Mouse (Mus musculus): ENCODE measurements around the gene Mpzl3. TPM values are rescaled to one million over a fixed set of nuclear protein-coding genes. Genes with fewer than 3 reads are reported as not detected.

Mpzl3 gene
- polyA plus RNA-seq, 1 experiment from 2014 or later, result 1.4 TPM

DNA sequence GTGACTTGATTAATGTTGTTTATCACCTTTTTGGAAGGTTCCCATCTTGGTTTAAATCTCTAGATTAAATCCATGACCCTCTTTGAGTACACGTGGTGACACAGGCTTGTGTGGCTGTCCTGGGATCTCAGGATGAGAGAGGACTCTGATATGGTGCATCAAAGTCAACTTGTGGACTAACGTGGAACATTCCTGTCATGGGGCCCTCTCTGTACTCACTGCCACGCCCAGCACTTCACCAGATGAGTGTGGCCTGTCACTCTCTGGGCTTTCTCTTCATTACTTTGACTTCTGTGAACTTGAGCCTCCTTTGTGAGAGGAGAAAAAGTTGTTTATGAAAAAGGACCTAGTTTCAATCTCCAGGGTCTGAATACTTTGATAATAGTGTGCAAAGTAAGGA, 16.8 kb downstream of the Mpzl3 start:
- no peak for DNase-seq
- Histone ChIP-seq H3K36me3 (replicated peaks; ENCODE audit: insufficient read depth, low read length) (no peaks in the 10 kb centered on the region), H3K27ac (ENCODE audit: low read depth) (no peak overlapping the region), H3K4me2 (ENCODE audit: low read depth, low read length) (no peak overlapping the region), H3K4me1 (ENCODE audit: insufficient read depth) (no peaks in the 10 kb centered on the region), H3K9me3 (ENCODE audit: low read length) (no peaks in the 10 kb centered on the region), H3K27me3 (ENCODE audit: insufficient read depth, low read length) (no peaks in the 10 kb centered on the region), H3K4me3 (ENCODE audit: low read depth, low read length) (no peak overlapping the region), H3K9ac (replicated peaks) (no peak overlapping the region)
- 57% methylated on average over 3 of the region's 3 CpGs for WGBS (ENCODE audit: insufficient replicate concordance)
- ATAC-seq, result no peak
- TF ChIP-seq CTCF (IDR thresholded peaks at IDR 0.05; ENCODE audit: low read depth), result no peak
- TF ChIP-seq EP300 (IDR thresholded peaks at IDR 0.05; ENCODE audit: low read depth), result no peak

DNA sequence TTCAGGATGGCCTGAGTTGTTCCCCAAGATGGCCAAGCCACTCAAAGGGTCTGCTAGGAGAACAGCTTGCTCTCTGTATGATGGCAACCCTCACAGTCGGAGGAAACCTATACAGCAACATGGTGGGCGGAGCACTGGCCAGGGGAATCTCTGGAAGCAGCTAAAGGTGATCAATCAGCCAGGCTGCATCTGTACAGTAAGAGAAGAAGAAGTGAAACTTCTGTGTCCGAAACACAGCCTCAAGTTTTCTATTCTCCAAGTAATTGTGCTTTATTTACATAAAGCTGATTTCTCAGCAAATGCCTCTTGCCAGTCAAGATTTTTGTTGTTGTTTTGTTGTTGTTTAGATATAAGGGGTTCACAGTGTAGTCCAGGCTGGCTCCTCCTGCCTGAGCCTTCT, 22.9 kb downstream of the Mpzl3 start:
- TF ChIP-seq CTCF (IDR thresholded peaks at IDR 0.05; ENCODE audit: low read depth) (no peak), EP300 (IDR thresholded peaks at IDR 0.05; ENCODE audit: low read depth) (no peak)
- Histone ChIP-seq H3K9me3 (ENCODE audit: low read length) (no peaks in the 10 kb centered on the region), H3K4me3 (ENCODE audit: low read depth, low read length) (no peak overlapping the region), H3K27ac (ENCODE audit: low read depth) (no peak overlapping the region), H3K36me3 (replicated peaks; ENCODE audit: insufficient read depth, low read length) (no peaks in the 10 kb centered on the region), H3K27me3 (ENCODE audit: insufficient read depth, low read length) (no peaks in the 10 kb centered on the region), H3K4me2 (ENCODE audit: low read depth, low read length) (no peak overlapping the region), H3K9ac (replicated peaks) (no peak overlapping the region), H3K4me1 (ENCODE audit: insufficient read depth) (no peaks in the 10 kb centered on the region; the same call in 1 of the 2 replicates)
- ATAC-seq (no peak), DNase-seq (no peak)
- 45% methylated on average over 3 of the region's 3 CpGs for WGBS (ENCODE audit: insufficient replicate concordance)

DNA sequence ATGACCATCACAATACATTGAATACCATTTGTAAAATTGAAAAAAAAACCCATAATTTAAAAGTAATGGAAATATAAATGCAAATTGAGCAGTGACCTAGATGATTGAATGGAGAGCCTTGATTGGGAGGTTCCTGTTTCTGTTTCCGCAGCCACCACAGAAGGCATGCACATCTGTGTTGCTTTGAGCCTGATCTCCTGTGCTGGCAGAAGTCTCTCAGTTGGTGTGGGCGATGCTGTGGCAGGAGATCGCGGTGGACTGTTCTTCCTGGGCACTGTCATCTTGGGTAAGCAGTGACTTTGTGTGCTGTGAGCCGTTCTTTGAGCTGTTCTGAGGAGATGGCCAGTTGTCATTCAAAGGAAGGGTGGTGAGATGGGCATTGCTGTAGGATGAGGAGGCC, 24.0 kb downstream of the Mpzl3 start, which contains the start of gene Jaml:
Jaml (plus strand) TSS at position 173 of the 400 bp plus-strand sequence.
- DNase-seq, result peak; percentile 20
- Histone ChIP-seq H3K36me3 (replicated peaks; ENCODE audit: insufficient read depth, low read length) (no peaks in the 10 kb centered on the region), H3K4me3 (ENCODE audit: low read depth, low read length) (no peak within 1 kb of the TSS), H3K27ac (ENCODE audit: low read depth) (no peak within 1 kb of the TSS), H3K9ac (replicated peaks) (no peak within 1 kb of the TSS), H3K9me3 (ENCODE audit: low read length) (no peaks in the 10 kb centered on the region), H3K4me2 (ENCODE audit: low read depth, low read length) (no peak within 1 kb of the TSS; the same call in 1 of the 2 replicates), H3K4me1 (ENCODE audit: insufficient read depth) (no peaks in the 10 kb centered on the region; the same call in 1 of the 2 replicates), H3K27me3 (ENCODE audit: insufficient read depth, low read length) (no peaks in the 10 kb centered on the region)
- WGBS (ENCODE audit: insufficient replicate concordance), result 31% methylated on average over 5 of the region's 5 CpGs
- ATAC-seq, result no peak
- TF ChIP-seq EP300 (IDR thresholded peaks at IDR 0.05; ENCODE audit: low read depth) (no peak), CTCF (IDR thresholded peaks at IDR 0.05; ENCODE audit: low read depth) (no peak)

DNA sequence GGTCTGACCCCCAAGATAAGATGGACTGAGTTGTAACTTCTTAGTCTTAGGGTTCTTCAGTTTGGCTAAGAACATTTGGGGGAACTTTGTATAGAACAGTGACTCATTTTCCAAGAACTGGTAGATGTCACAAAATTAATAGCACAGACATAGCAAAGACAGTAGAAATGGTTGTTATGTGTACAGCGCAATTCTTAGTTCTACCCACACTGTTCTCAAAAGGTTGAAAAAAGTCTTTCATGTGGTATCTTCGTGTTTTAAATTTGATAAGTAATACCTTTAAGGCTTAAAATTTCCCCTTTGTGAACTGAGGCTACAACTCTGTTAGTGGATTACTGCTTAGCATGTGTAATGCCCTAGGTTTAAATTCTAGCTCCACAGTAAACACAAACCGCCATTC, 28.1 kb downstream of the Mpzl3 start:
- Histone ChIP-seq H3K36me3 (replicated peaks; ENCODE audit: insufficient read depth, low read length) (no peaks in the 10 kb centered on the region), H3K4me1 (ENCODE audit: insufficient read depth) (peaks cover 13% of the 10 kb centered on the region), H3K9ac (replicated peaks) (no peak overlapping the region), H3K27ac (ENCODE audit: low read depth) (no peak overlapping the region), H3K4me3 (ENCODE audit: low read depth, low read length) (no peak overlapping the region), H3K9me3 (ENCODE audit: low read length) (no peaks in the 10 kb centered on the region), H3K4me2 (ENCODE audit: low read depth, low read length) (no peak overlapping the region), H3K27me3 (ENCODE audit: insufficient read depth, low read length) (no peaks in the 10 kb centered on the region)
- ATAC-seq, result no peak
- 80% methylated on average over 3 of the region's 3 CpGs for WGBS (ENCODE audit: insufficient replicate concordance)
- no peak for DNase-seq
- TF ChIP-seq CTCF (IDR thresholded peaks at IDR 0.05; ENCODE audit: low read depth) (no peak), EP300 (IDR thresholded peaks at IDR 0.05; ENCODE audit: low read depth) (no peak)

DNA sequence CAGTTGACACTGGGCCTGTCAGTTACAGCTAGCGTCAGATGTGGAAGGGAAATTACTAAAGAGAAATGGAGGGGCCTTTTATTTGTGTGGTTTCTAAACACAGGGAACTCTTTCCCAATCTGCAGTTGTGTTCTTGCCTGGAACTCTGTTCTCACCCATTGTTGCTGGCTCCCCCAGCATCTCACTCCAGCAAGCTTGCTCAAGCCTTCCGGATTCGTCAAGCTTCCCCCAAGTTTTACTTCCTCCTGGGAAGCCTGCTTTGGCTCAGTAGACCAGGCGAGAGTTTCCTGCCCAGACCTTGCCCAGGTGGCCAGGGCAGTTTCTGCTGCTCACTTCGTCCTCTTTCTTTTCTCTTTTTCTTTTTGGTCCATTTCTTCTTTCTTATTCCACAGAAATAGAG, 29.6 kb downstream of the Mpzl3 start:
- DNase-seq (peak; percentile 21), ATAC-seq (no peak)
- Histone ChIP-seq H3K27me3 (ENCODE audit: insufficient read depth, low read length) (no peaks in the 10 kb centered on the region), H3K4me3 (ENCODE audit: low read depth, low read length) (no peak overlapping the region), H3K27ac (ENCODE audit: low read depth) (peak overlapping the region; percentile 29; the same call in 1 of the 2 replicates), H3K9me3 (ENCODE audit: low read length) (no peaks in the 10 kb centered on the region), H3K9ac (replicated peaks) (no peak overlapping the region), H3K4me2 (ENCODE audit: low read depth, low read length) (no peak overlapping the region), H3K4me1 (ENCODE audit: insufficient read depth) (peaks cover 13% of the 10 kb centered on the region), H3K36me3 (replicated peaks; ENCODE audit: insufficient read depth, low read length) (no peaks in the 10 kb centered on the region)
- no peak for TF ChIP-seq CTCF (IDR thresholded peaks at IDR 0.05; ENCODE audit: low read depth)
- no peak for TF ChIP-seq EP300 (IDR thresholded peaks at IDR 0.05; ENCODE audit: low read depth)
- 36% methylated on average over 5 of the region's 5 CpGs for WGBS (ENCODE audit: insufficient replicate concordance)

DNA sequence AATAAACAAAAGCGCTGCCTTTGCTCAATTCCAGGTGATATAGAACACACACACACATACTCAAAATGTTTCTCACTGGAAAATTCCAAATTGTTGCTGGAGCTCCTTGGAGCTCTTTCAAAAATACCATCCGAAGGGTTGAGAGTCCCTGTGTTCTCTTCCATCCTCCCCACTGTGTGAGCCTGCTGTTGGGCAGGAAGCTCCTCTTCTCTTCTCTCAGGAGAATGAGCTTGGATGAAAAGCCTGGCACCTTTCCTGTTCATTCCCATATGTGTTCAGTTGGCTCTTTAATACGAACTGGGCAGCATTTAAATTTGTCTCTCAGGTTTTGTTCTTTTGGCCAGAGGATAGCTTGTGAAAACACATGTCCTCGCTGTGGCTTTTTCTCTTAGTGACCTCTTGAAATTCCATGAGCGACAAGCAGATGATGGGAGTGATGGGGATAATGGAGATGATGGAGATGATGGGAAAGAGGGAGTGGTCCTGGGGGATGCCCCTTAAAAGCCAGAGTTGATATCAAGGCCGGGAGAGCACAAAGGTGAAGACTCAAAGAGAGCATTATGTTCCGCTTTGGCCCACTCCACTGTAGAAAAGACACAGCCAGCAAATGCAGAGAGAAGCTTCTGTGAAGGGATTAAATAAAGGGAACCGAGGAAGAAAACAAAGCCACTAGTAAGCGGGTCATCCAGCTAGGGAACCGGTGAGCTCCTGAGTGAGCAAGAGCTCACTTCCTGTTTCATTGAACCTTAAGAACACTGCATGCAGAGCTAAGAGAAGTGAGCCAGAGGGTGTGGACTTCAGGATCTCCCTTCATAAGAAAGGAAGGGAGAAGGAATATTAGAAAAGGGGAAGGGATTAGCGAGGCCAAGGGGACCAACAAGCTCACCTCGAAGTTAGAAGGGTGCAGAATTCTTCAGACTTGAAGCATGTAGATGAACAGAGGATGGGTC, 31.0 kb downstream of the Mpzl3 start:
- H3K36me3 ChIP-seq (replicated peaks; ENCODE audit: insufficient read depth, low read length), result no peaks in the 10 kb centered on the region
- no peaks in the 10 kb centered on the region for H3K9me3 ChIP-seq (ENCODE audit: low read length)
- TF ChIP-seq CTCF (IDR thresholded peaks at IDR 0.05; ENCODE audit: low read depth) (no peak), EP300 (IDR thresholded peaks at IDR 0.05; ENCODE audit: low read depth) (no peak)
- H3K9ac ChIP-seq (replicated peaks), result no peak overlapping the region
- DNase-seq (no peak), ATAC-seq (no peak)
- no peaks in the 10 kb centered on the region for H3K27me3 ChIP-seq (ENCODE audit: insufficient read depth, low read length)
- H3K27ac ChIP-seq (ENCODE audit: low read depth), result peak overlapping the region; percentile 44; the same call in 1 of the 2 replicates
- 59% methylated on average over 12 of the region's 12 CpGs for whole genome bisulfite sequencing (ENCODE audit: insufficient replicate concordance)
- H3K4me2 ChIP-seq (ENCODE audit: low read depth, low read length), result peak overlapping the region; percentile 13; the same call in 1 of the 2 replicates
- no peak overlapping the region for H3K4me3 ChIP-seq (ENCODE audit: low read depth, low read length)
- H3K4me1 ChIP-seq (ENCODE audit: insufficient read depth), result peaks cover 13% of the 10 kb centered on the region
